Mouse (Mus musculus): Measurements from ENCODE around the gene Mylip.

Mylip gene

DNA sequence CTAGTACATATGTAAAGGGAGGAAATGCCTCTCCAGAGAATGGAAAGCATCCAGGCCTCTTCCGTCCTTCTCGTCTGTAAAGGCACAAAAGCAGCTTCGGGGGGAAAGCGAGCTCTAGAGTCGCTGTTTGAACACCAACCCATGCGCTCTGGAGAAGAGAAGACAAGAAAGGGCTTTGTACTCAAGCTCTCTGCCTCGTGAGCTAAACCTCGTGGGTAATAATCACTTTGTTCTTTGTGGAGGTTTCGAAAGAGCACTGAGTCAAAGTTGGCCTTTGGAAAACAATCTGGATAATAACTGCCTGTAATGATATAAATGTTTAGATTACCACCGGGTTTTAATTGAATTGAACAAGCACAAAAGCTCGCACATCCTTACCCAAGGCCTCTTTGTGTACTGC, 39.7 kb downstream of the Mylip start:
- DNase-seq (ENCODE audit: low spot score in 2 of 2): no peak

- DNase-seq (ENCODE audit: low spot score in 2 of 2): no peak
Observed at GRCm38 (mm10) chr13:45437134-45437533, 47.6 kb downstream of the Mylip start.

- DNase-seq (ENCODE audit: low spot score in 2 of 2): no peak
Observed at GRCm38 (mm10) chr13:45438853-45439252, 49.3 kb downstream of the Mylip start.

DNA sequence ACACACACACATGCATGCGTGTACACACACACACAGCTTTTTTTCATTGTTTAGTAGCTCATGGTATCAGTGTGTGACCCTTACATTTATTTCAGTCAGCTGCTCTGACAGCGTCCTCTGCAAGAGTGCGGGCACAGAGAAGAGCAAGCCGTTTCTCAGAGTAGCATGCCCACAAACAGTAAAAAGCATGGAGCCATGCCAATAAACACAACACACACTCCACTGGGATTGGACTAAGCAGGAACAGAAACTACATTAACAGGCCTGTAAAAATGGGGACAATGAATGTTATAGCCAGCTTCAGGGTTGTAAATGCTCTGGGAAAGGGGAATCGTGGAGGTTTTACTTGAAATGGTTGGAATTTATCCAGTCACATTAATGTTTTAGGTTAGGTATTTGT, 50.7 kb downstream of the Mylip start:
- no peak for DNase-seq (ENCODE audit: low spot score in 2 of 2)

DNA sequence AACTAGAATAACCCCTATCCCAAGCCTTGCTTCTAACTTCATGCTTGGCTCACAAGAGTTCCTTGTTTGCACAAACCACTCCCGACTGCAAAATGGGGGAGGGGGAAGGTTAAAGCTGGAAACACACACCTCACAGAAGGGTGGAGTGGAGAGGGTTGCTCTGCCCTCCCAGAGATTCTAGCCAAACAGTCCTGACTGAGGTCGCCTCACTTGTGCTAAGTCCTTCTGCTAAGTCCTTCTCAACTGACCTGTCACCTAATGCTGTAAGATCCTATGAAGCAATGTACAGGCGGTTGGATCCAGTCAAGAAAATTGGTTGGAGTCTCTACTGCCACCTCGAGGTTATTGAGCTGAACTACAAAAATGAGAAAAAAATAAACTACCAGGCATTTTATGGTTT, 52.9 kb downstream of the Mylip start:
- no peak for DNase-seq (ENCODE audit: low spot score in 2 of 2)

GRCm38 (mm10) chr13:45442918-45443535, 53.5 kb downstream of the Mylip start:
- DNase-seq (ENCODE audit: low spot score in 2 of 2): no peak

- DNase-seq (ENCODE audit: low spot score in 2 of 2): no peak
Observed at GRCm38 (mm10) chr13:45444220-45444619, 54.7 kb downstream of the Mylip start.

DNA sequence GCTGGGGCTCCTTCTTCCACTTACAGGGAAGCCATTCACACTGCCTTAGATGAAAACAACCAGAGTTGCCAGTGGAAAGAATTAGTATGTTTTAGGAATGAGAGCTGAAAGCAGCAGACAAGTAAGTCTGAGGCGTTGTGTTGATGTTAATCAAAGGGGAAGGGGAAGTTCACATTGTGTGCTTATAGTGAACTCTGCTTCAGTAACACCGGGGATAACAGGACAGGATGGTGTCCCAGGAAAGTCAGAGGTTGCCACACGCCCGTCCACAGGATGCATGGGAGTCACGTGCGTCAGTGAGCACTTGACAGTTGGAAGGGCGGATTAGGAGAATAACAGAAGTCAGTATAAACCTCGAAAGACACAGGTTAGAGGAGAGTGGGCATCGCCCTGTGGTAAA, 55.1 kb downstream of the Mylip start:
- no peak for DNase-seq (ENCODE audit: low spot score in 2 of 2)

GRCm38 (mm10) chr13:45446636-45447035, 57.1 kb downstream of the Mylip start:
- DNase-seq (ENCODE audit: low spot score in 2 of 2): no peak

DNA sequence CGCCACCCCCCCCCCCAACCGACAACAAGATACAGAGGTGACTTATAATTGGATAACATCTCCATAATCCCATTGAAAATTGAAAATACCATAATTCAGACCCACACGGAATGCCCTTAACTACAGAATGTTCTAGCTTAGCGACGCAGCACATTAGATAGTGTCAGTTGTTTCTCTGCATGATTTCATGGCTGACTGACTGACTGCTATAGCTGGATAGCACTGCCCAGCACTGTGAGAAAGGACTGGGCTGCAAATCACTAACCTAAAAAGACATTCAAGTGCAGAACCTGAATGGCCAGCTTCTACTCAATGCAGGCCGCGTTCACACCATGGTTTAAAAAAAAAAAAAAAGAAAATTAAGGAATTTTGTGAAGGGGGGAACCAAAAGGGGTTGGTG, 62.9 kb downstream of the Mylip start:
- DNase-seq (ENCODE audit: low spot score in 2 of 2): no peak

GRCm38 (mm10) chr13:45453033-45453432, 63.5 kb downstream of the Mylip start:
- DNase-seq (ENCODE audit: low spot score in 2 of 2): no peak

DNA sequence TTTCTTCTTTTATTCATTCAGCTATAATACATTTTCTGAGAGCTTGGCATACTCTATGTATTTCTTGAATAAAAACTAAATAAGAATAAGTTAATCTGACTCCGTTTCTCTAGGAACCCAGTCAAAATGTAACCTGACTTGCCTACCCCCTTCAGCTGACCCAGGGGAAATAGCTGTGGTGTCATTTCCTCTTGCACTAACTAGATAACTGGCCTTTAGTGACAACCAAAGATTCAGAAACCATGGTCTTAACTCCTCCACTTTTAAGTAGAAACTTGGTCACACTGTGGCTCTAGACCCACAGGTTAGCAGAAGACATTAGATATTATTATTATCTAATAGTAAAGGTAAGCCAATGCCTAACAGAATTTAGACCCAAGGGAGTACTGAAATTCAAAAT, 64.5 kb downstream of the Mylip start:
- DNase-seq (ENCODE audit: low spot score in 2 of 2): no peak

GRCm38 (mm10) chr13:45454641-45455040, 65.1 kb downstream of the Mylip start:
- no peak for DNase-seq (ENCODE audit: low spot score in 2 of 2)

DNA sequence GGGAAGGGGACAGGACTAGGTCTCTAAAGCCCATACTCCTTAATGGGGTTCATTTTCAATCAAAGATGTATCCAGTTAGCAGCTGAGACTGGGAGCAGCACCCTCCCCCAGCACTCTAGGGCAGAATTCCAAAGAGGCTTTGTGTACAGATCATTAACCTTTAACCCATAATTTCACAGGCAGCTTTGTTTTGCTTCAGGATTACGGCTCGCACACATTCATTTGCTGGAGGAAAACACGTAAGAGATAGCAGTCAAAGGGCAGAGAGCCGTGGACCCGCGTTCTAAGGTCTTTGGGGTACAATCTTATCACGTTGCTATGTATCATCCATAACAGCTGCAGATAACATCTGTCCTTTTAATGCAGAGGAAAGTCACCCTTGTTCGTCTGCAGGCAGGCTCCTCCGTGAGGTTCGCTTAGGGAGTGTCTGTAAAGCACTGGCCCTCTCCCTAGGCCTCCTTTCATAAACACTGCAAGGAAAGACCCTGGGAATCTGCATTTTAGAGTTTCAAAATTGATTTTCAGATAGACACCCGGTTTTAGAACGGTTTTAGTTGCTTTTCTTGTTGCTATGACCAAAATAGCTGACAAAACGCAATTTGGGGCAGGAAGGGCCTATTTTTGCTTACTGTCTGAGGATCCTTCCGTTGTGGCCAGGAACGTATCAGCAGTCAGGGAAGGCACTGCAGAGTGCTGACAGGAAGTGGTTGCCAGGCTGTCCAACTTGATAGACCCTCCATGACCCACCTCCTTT, 65.7 kb downstream of the Mylip start:
- DNase-seq (ENCODE audit: low spot score in 2 of 2): peak; percentile 13 to 33

- no peak for DNase-seq (ENCODE audit: low spot score in 2 of 2)
Observed at GRCm38 (mm10) chr13:45455862-45456192, 66.3 kb downstream of the Mylip start.

GRCm38 (mm10) chr13:45457459-45457858, 67.9 kb downstream of the Mylip start:
- no peak for DNase-seq (ENCODE audit: low spot score in 2 of 2)

DNA sequence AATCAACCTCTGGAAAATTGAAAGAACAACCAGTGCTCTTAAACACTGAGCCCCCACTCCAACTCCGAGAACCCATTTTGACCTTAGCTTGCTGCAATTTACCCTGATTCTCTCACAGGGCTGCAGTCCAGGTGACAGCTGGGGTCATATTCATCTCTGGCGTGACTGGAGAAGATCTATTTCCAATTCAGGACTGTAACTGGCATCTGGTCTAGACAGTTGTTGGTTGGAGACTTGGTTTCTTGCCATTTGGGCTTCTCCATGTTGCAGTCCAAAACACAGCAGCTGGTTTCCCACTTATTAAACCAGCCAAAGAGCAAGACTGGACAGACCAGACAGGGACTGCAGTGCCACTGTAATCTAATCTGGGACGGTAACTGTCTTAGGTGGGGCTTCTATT, 70.6 kb downstream of the Mylip start:
- no peak for DNase-seq (ENCODE audit: low spot score in 2 of 2)

GRCm38 (mm10) chr13:45461370-45461958, 71.9 kb downstream of the Mylip start:
- DNase-seq (ENCODE audit: low spot score in 2 of 2): no peak
